Mouse (Mus musculus) C2C12 (cell line): ENCODE results near the gene Alad. TPM values are rescaled to one million over a fixed set of nuclear protein-coding genes. Genes with fewer than 3 reads are reported as not detected.

ENCODE experiments used
- H3K27me3 ChIP-seq: one replicate; pipeline ENCODE4 v1.6.1; 2011; ENCODE audit not compliant: control insufficient read depth, insufficient read depth, insufficient read length
- H3K36me3 ChIP-seq: one replicate; pipeline ENCODE4 v1.6.1; 2011; ENCODE audit not compliant: control insufficient read depth, insufficient read depth
- H3K4me3 ChIP-seq: one replicate; pipeline ENCODE4 v1.5.1; 2011; ENCODE audit warnings: mild to moderate bottlenecking, control low read depth; ENCODE audit not compliant: poor library complexity, insufficient read depth, severe bottlenecking
- H3K79me2 ChIP-seq: one replicate; pipeline ENCODE4 v1.6.1; 2011; ENCODE audit not compliant: control insufficient read depth, insufficient read depth
- H3K79me3 ChIP-seq: one replicate; pipeline ENCODE4 v1.6.1; 2011; ENCODE audit warnings: low read depth, control low read depth
- H3ac ChIP-seq: one replicate; pipeline ENCODE3; 2011; ENCODE audit warnings: low read depth; ENCODE audit not compliant: control insufficient read depth, insufficient read length
- CEBPB ChIP-seq: IDR thresholded peaks from one replicate; pipeline ENCODE4 v1.6.1; 2011; ENCODE audit warnings: low read depth, mild to moderate bottlenecking, control low read depth, moderate library complexity
- CTCF ChIP-seq: IDR thresholded peaks from one replicate; pipeline ENCODE4 v1.5.1; 2011; ENCODE audit not compliant: control insufficient read depth, insufficient read depth, insufficient read length
- FOSL1 ChIP-seq: IDR thresholded peaks from one replicate; pipeline ENCODE4 v1.8.0; 2011; ENCODE audit warnings: mild to moderate bottlenecking, low read length; ENCODE audit not compliant: poor library complexity, insufficient read depth, severe bottlenecking
- MAX ChIP-seq: IDR thresholded peaks from one replicate; pipeline ENCODE4 v1.6.1; 2011; ENCODE audit warnings: mild to moderate bottlenecking, control low read depth
- MYOD1 ChIP-seq: IDR thresholded peaks from one replicate; pipeline ENCODE4 v1.6.1; 2011; ENCODE audit warnings: low read depth; ENCODE audit not compliant: control insufficient read depth, insufficient read length
- MYOG ChIP-seq: IDR thresholded peaks from one replicate; pipeline ENCODE4 v1.6.1; 2011; ENCODE audit not compliant: control insufficient read depth, insufficient read length; ENCODE audit errors: extremely low read depth
- USF1 ChIP-seq: IDR thresholded peaks from one replicate; pipeline ENCODE4 v1.6.1; 2011; ENCODE audit warnings: low read depth, mild to moderate bottlenecking, control low read depth, moderate library complexity
- polyA plus RNA-seq: library from polyadenylated mRNA; unstranded; fragments of >200 nt; fragmentation: generic; extraction: Trizol; gene quantifications from one replicate; pipeline ENCODE4 v1.2.1, GENCODE M21; 2012; ENCODE audit warnings: missing spikeins

The Alad gene
- polyA plus RNA-seq, 1 experiment, result 147 TPM

DNA sequence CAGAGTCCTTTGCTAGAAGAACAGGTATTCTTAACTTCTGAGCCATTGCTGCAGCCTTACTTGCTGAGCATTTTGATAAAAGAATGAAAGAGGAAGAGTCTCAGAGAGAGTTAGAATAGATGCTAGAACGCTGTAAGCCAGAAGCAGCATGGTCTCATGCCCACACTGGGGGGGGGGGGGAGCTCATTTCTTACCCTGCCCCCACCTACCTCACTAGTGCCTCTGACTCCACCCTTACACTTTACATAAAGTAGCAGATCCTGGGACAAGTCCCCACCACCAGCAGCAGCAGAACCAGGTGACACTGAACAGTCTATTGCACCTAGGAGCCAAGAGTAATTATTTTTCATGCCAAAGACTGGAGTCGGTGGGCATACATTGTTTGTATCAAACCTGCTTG, 44.6 kb downstream of the Alad start:
- Histone ChIP-seq H3K79me3 (no peaks in the 10 kb centered on the region), H3K27me3 (no peaks in the 10 kb centered on the region), H3K4me3 (no peak overlapping the region), H3ac (no peak overlapping the region), H3K79me2 (no peaks in the 10 kb centered on the region), H3K36me3 (no peaks in the 10 kb centered on the region)
- TF ChIP-seq CTCF, result no peak
- no peak for TF ChIP-seq USF1
- no peak for TF ChIP-seq MYOD1
- no peak for TF ChIP-seq CEBPB
- TF ChIP-seq MYOG, result no peak
- no peak for TF ChIP-seq MAX
- no peak for TF ChIP-seq FOSL1

DNA sequence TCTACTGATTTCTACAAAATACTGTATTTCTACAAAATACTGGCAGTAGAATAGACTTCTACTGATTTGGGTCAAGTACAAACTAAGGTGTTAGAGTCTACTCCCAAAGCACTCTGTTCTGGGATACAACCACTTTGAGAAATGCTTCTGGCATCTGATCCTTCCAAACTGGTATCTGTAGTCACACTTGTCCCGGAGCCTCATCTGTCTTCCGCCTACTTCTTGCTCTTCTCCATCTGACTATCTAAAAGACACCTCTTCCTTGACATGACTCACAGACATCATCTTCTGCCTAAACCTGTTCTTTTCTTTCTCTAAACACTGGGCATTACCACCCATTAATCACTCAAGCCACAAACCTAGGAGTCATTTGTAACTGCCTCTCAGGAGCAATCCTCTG, 47.6 kb downstream of the Alad start:
- H3K36me3 ChIP-seq, result no peaks in the 10 kb centered on the region
- H3K4me3 ChIP-seq, result no peak overlapping the region
- no peak for TF ChIP-seq USF1
- no peak for TF ChIP-seq MYOG
- no peak for TF ChIP-seq CEBPB
- no peak for TF ChIP-seq CTCF
- no peak for TF ChIP-seq MYOD1
- TF ChIP-seq MAX, result no peak
- TF ChIP-seq FOSL1, result no peak
- H3K27me3 ChIP-seq, result no peaks in the 10 kb centered on the region
- H3ac ChIP-seq, result no peak overlapping the region
- H3K79me3 ChIP-seq, result no peaks in the 10 kb centered on the region
- H3K79me2 ChIP-seq, result no peaks in the 10 kb centered on the region

DNA sequence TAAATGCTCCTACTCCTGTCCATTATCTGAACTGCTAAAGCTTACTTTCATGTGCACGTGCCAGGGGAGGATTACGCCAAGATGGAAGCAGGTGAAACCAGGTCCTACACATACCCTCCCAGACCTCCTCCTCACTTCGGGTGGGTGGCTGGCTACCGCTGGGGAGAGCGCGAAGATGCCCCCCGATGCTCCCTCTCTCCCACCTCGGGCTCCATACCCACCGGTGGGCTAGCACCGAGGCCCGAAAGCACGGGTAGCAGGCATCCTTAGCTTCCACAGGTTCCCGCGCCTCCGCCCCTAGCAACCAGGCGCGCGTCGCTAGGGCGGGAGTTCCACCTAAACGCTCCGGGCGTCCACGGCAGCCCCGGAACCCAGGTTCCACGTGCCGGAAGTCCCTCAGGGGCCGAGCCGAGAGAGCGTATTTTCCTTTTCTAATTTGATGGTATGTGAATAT, 49.1 kb downstream of the Alad start, which contains the start of gene Wdr31:
TSS of gene Wdr31 (minus strand) at position 299 of the 454 bp plus-strand sequence.
- Histone ChIP-seq H3ac (peak within 1 kb of the TSS; percentile 81), H3K79me3 (no peaks in the 10 kb centered on the region), H3K4me3 (peak within 1 kb of the TSS; percentile 44), H3K27me3 (no peaks in the 10 kb centered on the region), H3K36me3 (no peaks in the 10 kb centered on the region), H3K79me2 (no peaks in the 10 kb centered on the region)
- TF ChIP-seq MAX, result peak; percentile 38
- no peak for TF ChIP-seq MYOD1

DNA sequence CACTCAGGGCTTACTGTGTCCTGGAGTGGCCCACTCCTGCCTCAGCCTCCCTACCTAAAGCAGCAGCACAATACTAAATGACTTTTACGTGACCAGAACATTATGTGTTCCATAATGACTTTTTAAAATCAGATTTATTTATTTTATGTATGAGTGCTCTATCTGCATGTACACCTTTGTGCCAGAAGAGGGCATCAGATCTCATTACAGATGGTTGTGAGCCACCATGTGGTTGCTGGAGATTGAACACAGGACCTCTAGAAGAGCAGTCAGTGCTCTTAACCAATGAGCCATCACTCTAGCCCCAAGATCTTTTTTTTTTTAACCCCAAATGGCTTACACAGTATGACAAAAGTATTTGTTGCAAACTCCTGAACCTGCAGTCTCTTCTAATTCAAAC, 51.6 kb downstream of the Alad start:
- no peak for TF ChIP-seq MAX
- no peak for TF ChIP-seq CTCF
- no peak for TF ChIP-seq MYOG
- Histone ChIP-seq H3K36me3 (no peaks in the 10 kb centered on the region), H3K79me2 (no peaks in the 10 kb centered on the region), H3ac (no peak overlapping the region), H3K79me3 (no peaks in the 10 kb centered on the region), H3K4me3 (no peak overlapping the region), H3K27me3 (no peaks in the 10 kb centered on the region)

- no peak for TF ChIP-seq CEBPB
- TF ChIP-seq MAX, result no peak
- no peaks in the 10 kb centered on the region for H3K27me3 ChIP-seq
- no peak overlapping the region for H3ac ChIP-seq
- H3K79me3 ChIP-seq, result no peaks in the 10 kb centered on the region
- H3K36me3 ChIP-seq, result no peaks in the 10 kb centered on the region
- H3K79me2 ChIP-seq, result no peaks in the 10 kb centered on the region
- H3K4me3 ChIP-seq, result no peak overlapping the region
Measured at GRCm38 (mm10) chr4:62463124-62463523, 56.6 kb downstream of the Alad start.

GRCm38 (mm10) chr4:62460348-62460747, 59.4 kb downstream of the Alad start:
- Histone ChIP-seq H3K79me3 (no peaks in the 10 kb centered on the region), H3K27me3 (no peaks in the 10 kb centered on the region), H3K79me2 (no peaks in the 10 kb centered on the region), H3ac (no peak overlapping the region), H3K36me3 (no peaks in the 10 kb centered on the region), H3K4me3 (no peak overlapping the region)
- no peak for TF ChIP-seq MYOD1
- TF ChIP-seq CEBPB, result no peak
- no peak for TF ChIP-seq CTCF
- no peak for TF ChIP-seq MAX
- no peak for TF ChIP-seq FOSL1
- TF ChIP-seq MYOG, result no peak
- TF ChIP-seq USF1, result no peak

Other genes with a start within 250 kb of the Alad start
- 13.2 TPM for gene Fkbp15, start 159.4 kb downstream of the Alad start, polyA plus RNA-seq
- gene Slc31a1, start 159.2 kb downstream of the Alad start, polyA plus RNA-seq, result 17.0 TPM
- gene Cdc26, start 111.3 kb downstream of the Alad start, polyA plus RNA-seq, result 70.2 TPM
- gene Prpf4, start 111.1 kb downstream of the Alad start, polyA plus RNA-seq, result 11.3 TPM
- gene Rnf183, start 84.7 kb downstream of the Alad start, polyA plus RNA-seq, result 0.84 TPM
- gene Wdr31, start 49.0 kb downstream of the Alad start, polyA plus RNA-seq, result 2.6 TPM
- gene Bspry, start 39.9 kb downstream of the Alad start, polyA plus RNA-seq, result 0.25 TPM
- gene Hdhd3, start 16.5 kb downstream of the Alad start, polyA plus RNA-seq, result 19.7 TPM
- gene Pole3, start 5.2 kb upstream of the Alad start, polyA plus RNA-seq, result 55.7 TPM
- gene 4933430I17Rik, start 5.5 kb upstream of the Alad start, polyA plus RNA-seq, result 0.13 TPM
- gene Rgs3, start 39.9 kb upstream of the Alad start, polyA plus RNA-seq, result 49.8 TPM